Mouse (Mus musculus): ENCODE measurements around the gene Fyb2. TPM values are rescaled to one million over a fixed set of nuclear protein-coding genes. Genes with fewer than 3 reads are reported as not detected.

Fyb2 gene
- polyA plus RNA-seq, 1 experiment from 2014 or later: not detected

- no peak for ATAC-seq (ENCODE audit: insufficient number of reproducible peaks, insufficient read depth, low FRiP score, low read depth)
- Histone ChIP-seq H3K4me3 (ENCODE audit: low read depth, low read length) (no peak overlapping the region), H3K4me2 (replicated peaks; ENCODE audit: low read depth, low read length) (no peak overlapping the region), H3K36me3 (ENCODE audit: control insufficient read depth, insufficient read depth, low read length) (no peaks in the 10 kb centered on the region), H3K27ac (ENCODE audit: low read length) (no peak overlapping the region), H3K9me3 (ENCODE audit: control insufficient read depth, low read depth, low read length) (no peaks in the 10 kb centered on the region), H3K27me3 (ENCODE audit: control insufficient read depth, insufficient read depth, low read length) (no peaks in the 10 kb centered on the region), H3K9ac (replicated peaks; ENCODE audit: low read depth, low read length) (no peak overlapping the region), H3K4me1 (ENCODE audit: control insufficient read depth, insufficient read depth, low read length) (no peaks in the 10 kb centered on the region)
- 82% methylated on average over 7 of the region's 7 CpGs for WGBS
These were observed 21.5 kb upstream of the Fyb2 start for GRCm38 (mm10) chr4:104891708-104892107.

- 82% methylated on average over 5 of the region's 5 CpGs for WGBS
- Histone ChIP-seq H3K4me2 (replicated peaks; ENCODE audit: low read depth, low read length) (no peak overlapping the region), H3K9ac (replicated peaks; ENCODE audit: low read depth, low read length) (no peak overlapping the region), H3K4me3 (ENCODE audit: low read depth, low read length) (no peak overlapping the region), H3K27me3 (ENCODE audit: control insufficient read depth, insufficient read depth, low read length) (no peaks in the 10 kb centered on the region), H3K9me3 (ENCODE audit: control insufficient read depth, low read depth, low read length) (no peaks in the 10 kb centered on the region), H3K36me3 (ENCODE audit: control insufficient read depth, insufficient read depth, low read length) (no peaks in the 10 kb centered on the region), H3K4me1 (ENCODE audit: control insufficient read depth, insufficient read depth, low read length) (no peaks in the 10 kb centered on the region), H3K27ac (ENCODE audit: low read length) (no peak overlapping the region)
- no peak for ATAC-seq (ENCODE audit: insufficient number of reproducible peaks, insufficient read depth, low FRiP score, low read depth)
These were observed 19.7 kb upstream of the Fyb2 start for GRCm38 (mm10) chr4:104893588-104893987.

GRCm38 (mm10) chr4:104894004-104894734 is 19.1 kb upstream of the Fyb2 start:
- no peaks in the 10 kb centered on the region for H3K9me3 ChIP-seq (ENCODE audit: control insufficient read depth, low read depth, low read length)
- no peaks in the 10 kb centered on the region for H3K36me3 ChIP-seq (ENCODE audit: control insufficient read depth, insufficient read depth, low read length)
- H3K27ac ChIP-seq (ENCODE audit: low read length): no peak overlapping the region
- H3K9ac ChIP-seq (replicated peaks; ENCODE audit: low read depth, low read length): no peak overlapping the region
- H3K4me1 ChIP-seq (ENCODE audit: control insufficient read depth, insufficient read depth, low read length): no peaks in the 10 kb centered on the region
- H3K27me3 ChIP-seq (ENCODE audit: control insufficient read depth, insufficient read depth, low read length): no peaks in the 10 kb centered on the region
- no peak for ATAC-seq (ENCODE audit: insufficient number of reproducible peaks, insufficient read depth, low FRiP score, low read depth)
- WGBS: 48% methylated on average over 13 of the region's 13 CpGs
- no peak overlapping the region for H3K4me3 ChIP-seq (ENCODE audit: low read depth, low read length)
- no peak overlapping the region for H3K4me2 ChIP-seq (replicated peaks; ENCODE audit: low read depth, low read length)

- Histone ChIP-seq H3K9ac (replicated peaks; ENCODE audit: low read depth, low read length) (no peak overlapping the region), H3K4me3 (ENCODE audit: low read depth, low read length) (no peak overlapping the region), H3K4me2 (replicated peaks; ENCODE audit: low read depth, low read length) (no peak overlapping the region), H3K27me3 (ENCODE audit: control insufficient read depth, insufficient read depth, low read length) (no peaks in the 10 kb centered on the region), H3K9me3 (ENCODE audit: control insufficient read depth, low read depth, low read length) (no peaks in the 10 kb centered on the region), H3K27ac (ENCODE audit: low read length) (no peak overlapping the region), H3K36me3 (ENCODE audit: control insufficient read depth, insufficient read depth, low read length) (no peaks in the 10 kb centered on the region), H3K4me1 (ENCODE audit: control insufficient read depth, insufficient read depth, low read length) (no peaks in the 10 kb centered on the region)
- ATAC-seq (ENCODE audit: insufficient number of reproducible peaks, insufficient read depth, low FRiP score, low read depth): no peak
- whole genome bisulfite sequencing: 85% methylated on average over 2 of the region's 2 CpGs
These were observed 10.4 kb upstream of the Fyb2 start for GRCm38 (mm10) chr4:104902836-104903235.

- Histone ChIP-seq H3K27ac (ENCODE audit: low read length) (no peak overlapping the region), H3K4me1 (ENCODE audit: control insufficient read depth, insufficient read depth, low read length) (no peaks in the 10 kb centered on the region), H3K9me3 (ENCODE audit: control insufficient read depth, low read depth, low read length) (no peaks in the 10 kb centered on the region), H3K4me3 (ENCODE audit: low read depth, low read length) (no peak overlapping the region), H3K36me3 (ENCODE audit: control insufficient read depth, insufficient read depth, low read length) (no peaks in the 10 kb centered on the region), H3K9ac (replicated peaks; ENCODE audit: low read depth, low read length) (no peak overlapping the region), H3K27me3 (ENCODE audit: control insufficient read depth, insufficient read depth, low read length) (no peaks in the 10 kb centered on the region), H3K4me2 (replicated peaks; ENCODE audit: low read depth, low read length) (no peak overlapping the region)
- WGBS: 81% methylated on average over 6 of the region's 6 CpGs
- ATAC-seq (ENCODE audit: insufficient number of reproducible peaks, insufficient read depth, low FRiP score, low read depth): no peak
These were observed 8.2 kb upstream of the Fyb2 start for GRCm38 (mm10) chr4:104905049-104905448.

GRCm38 (mm10) chr4:104911685-104912084 is 1.6 kb upstream of the Fyb2 start:
- ATAC-seq (ENCODE audit: insufficient number of reproducible peaks, insufficient read depth, low FRiP score, low read depth): no peak
- Histone ChIP-seq H3K27me3 (ENCODE audit: control insufficient read depth, insufficient read depth, low read length) (no peaks in the 10 kb centered on the region), H3K27ac (ENCODE audit: low read length) (no peak overlapping the region), H3K9me3 (ENCODE audit: control insufficient read depth, low read depth, low read length) (no peaks in the 10 kb centered on the region), H3K4me1 (ENCODE audit: control insufficient read depth, insufficient read depth, low read length) (no peaks in the 10 kb centered on the region), H3K9ac (replicated peaks; ENCODE audit: low read depth, low read length) (no peak overlapping the region), H3K36me3 (ENCODE audit: control insufficient read depth, insufficient read depth, low read length) (no peaks in the 10 kb centered on the region), H3K4me2 (replicated peaks; ENCODE audit: low read depth, low read length) (no peak overlapping the region), H3K4me3 (ENCODE audit: low read depth, low read length) (no peak overlapping the region)
- 33% methylated on average over 7 of the region's 7 CpGs for WGBS

GRCm38 (mm10) chr4:104914711-104915247 is 1.5 kb downstream of the Fyb2 start:
- H3K4me1 ChIP-seq (ENCODE audit: control insufficient read depth, insufficient read depth, low read length): no peaks in the 10 kb centered on the region
- H3K4me2 ChIP-seq (replicated peaks; ENCODE audit: low read depth, low read length): no peak overlapping the region
- H3K27ac ChIP-seq (ENCODE audit: low read length): no peak overlapping the region
- 57% methylated on average over 6 of the region's 6 CpGs for WGBS
- no peaks in the 10 kb centered on the region for H3K27me3 ChIP-seq (ENCODE audit: control insufficient read depth, insufficient read depth, low read length)
- no peak overlapping the region for H3K9ac ChIP-seq (replicated peaks; ENCODE audit: low read depth, low read length)
- H3K9me3 ChIP-seq (ENCODE audit: control insufficient read depth, low read depth, low read length): no peaks in the 10 kb centered on the region
- no peak overlapping the region for H3K4me3 ChIP-seq (ENCODE audit: low read depth, low read length)
- no peak for ATAC-seq (ENCODE audit: insufficient number of reproducible peaks, insufficient read depth, low FRiP score, low read depth)
- no peaks in the 10 kb centered on the region for H3K36me3 ChIP-seq (ENCODE audit: control insufficient read depth, insufficient read depth, low read length)

GRCm38 (mm10) chr4:104918017-104918416 is 4.8 kb downstream of the Fyb2 start:
- 79% methylated on average over 6 of the region's 6 CpGs for WGBS
- Histone ChIP-seq H3K4me1 (ENCODE audit: control insufficient read depth, insufficient read depth, low read length) (no peaks in the 10 kb centered on the region), H3K36me3 (ENCODE audit: control insufficient read depth, insufficient read depth, low read length) (no peaks in the 10 kb centered on the region), H3K27ac (ENCODE audit: low read length) (no peak overlapping the region), H3K9me3 (ENCODE audit: control insufficient read depth, low read depth, low read length) (no peaks in the 10 kb centered on the region), H3K4me2 (replicated peaks; ENCODE audit: low read depth, low read length) (no peak overlapping the region), H3K9ac (replicated peaks; ENCODE audit: low read depth, low read length) (no peak overlapping the region), H3K27me3 (ENCODE audit: control insufficient read depth, insufficient read depth, low read length) (no peaks in the 10 kb centered on the region), H3K4me3 (ENCODE audit: low read depth, low read length) (no peak overlapping the region)
- ATAC-seq (ENCODE audit: insufficient number of reproducible peaks, insufficient read depth, low FRiP score, low read depth): no peak

- Histone ChIP-seq H3K27me3 (ENCODE audit: control insufficient read depth, insufficient read depth, low read length) (no peaks in the 10 kb centered on the region), H3K9ac (replicated peaks; ENCODE audit: low read depth, low read length) (no peak overlapping the region), H3K4me3 (ENCODE audit: low read depth, low read length) (no peak overlapping the region), H3K36me3 (ENCODE audit: control insufficient read depth, insufficient read depth, low read length) (no peaks in the 10 kb centered on the region), H3K9me3 (ENCODE audit: control insufficient read depth, low read depth, low read length) (no peaks in the 10 kb centered on the region), H3K27ac (ENCODE audit: low read length) (no peak overlapping the region), H3K4me2 (replicated peaks; ENCODE audit: low read depth, low read length) (no peak overlapping the region), H3K4me1 (ENCODE audit: control insufficient read depth, insufficient read depth, low read length) (no peaks in the 10 kb centered on the region)
- no peak for ATAC-seq (ENCODE audit: insufficient number of reproducible peaks, insufficient read depth, low FRiP score, low read depth)
- WGBS: 89% methylated on average over 5 of the region's 5 CpGs
These were observed 12.1 kb downstream of the Fyb2 start for GRCm38 (mm10) chr4:104925383-104925782.

All from stomach, embryonic 14.5 days (tissue).